Mouse (Mus musculus): ENCODE results near the gene Ano10. TPM values are rescaled to one million over a fixed set of nuclear protein-coding genes. Genes with fewer than 3 reads are reported as not detected.

The Ano10 gene
- polyA plus RNA-seq, 1 experiment = 80.3 TPM

DNA sequence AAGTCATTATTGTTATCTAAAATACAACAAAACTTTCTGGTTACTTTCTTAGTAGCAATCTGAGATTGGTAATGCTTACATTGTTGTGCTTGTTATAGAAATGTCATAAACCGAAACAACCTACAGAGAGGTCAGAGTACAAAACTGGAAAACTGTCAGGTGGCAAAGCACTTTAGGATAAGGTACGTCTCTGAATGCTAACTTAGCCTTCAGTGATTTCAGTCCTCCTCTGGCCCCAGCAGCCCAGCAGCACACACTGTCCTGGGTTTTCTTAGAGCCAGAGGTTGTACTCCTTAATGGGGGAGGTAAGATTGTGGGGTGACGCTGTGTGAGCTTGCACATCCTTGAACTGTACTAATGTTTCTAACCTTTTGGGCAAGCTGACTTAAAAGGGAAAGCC is 22.9 kb downstream of the Ano10 start:
- no peak overlapping the region for H3K4me3 ChIP-seq (ENCODE audit: low read depth, low read length)
- TF ChIP-seq CTCF (IDR thresholded peaks at IDR 0.05; ENCODE audit: extremely low read depth, insufficient read length, insufficient replicate concordance, low read depth, low read length) (no peak), POLR2A (IDR thresholded peaks at IDR 0.05; ENCODE audit: low read depth, low read length) (no peak)
- H3K27ac ChIP-seq (ENCODE audit: insufficient read depth, low read depth, low read length) = peak overlapping the region; percentile 65
- peaks cover 6% of the 10 kb centered on the region for H3K36me3 ChIP-seq (ENCODE audit: control insufficient read depth, insufficient read depth, low read length)
- 40% methylated on average over 3 of the region's 3 CpGs for whole genome bisulfite sequencing
- no peaks in the 10 kb centered on the region for H3K27me3 ChIP-seq (ENCODE audit: control insufficient read depth, insufficient read depth, low read length)
- H3K4me1 ChIP-seq (ENCODE audit: control insufficient read depth, insufficient read depth, insufficient read length, low read length) = peaks cover 16% of the 10 kb centered on the region; the same call in 1 of the 2 replicates

DNA sequence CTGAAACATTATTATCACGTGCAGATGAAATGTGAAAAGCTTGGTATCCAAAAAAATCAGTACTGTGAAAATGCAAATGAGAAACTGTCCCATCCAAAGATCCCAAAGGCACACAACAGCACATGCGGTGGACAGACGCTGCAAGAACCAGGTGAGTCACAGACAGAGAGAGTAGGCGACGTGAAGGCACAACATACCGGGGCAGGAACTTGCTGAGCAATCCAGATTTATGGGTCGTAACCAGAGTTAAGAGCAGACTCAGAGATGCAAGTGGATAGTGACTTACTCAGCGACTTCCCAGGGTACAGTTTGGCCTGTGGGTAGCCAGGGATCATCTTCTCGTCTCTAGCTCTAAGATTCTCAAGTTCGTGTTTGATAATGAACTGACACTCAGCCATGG is 23.3 kb downstream of the Ano10 start:
- Histone ChIP-seq H3K4me1 (ENCODE audit: control insufficient read depth, insufficient read depth, insufficient read length, low read length) (peaks cover 16% of the 10 kb centered on the region; the same call in 1 of the 2 replicates), H3K27me3 (ENCODE audit: control insufficient read depth, insufficient read depth, low read length) (no peaks in the 10 kb centered on the region), H3K4me3 (ENCODE audit: low read depth, low read length) (no peak overlapping the region), H3K36me3 (ENCODE audit: control insufficient read depth, insufficient read depth, low read length) (peaks cover 6% of the 10 kb centered on the region), H3K27ac (ENCODE audit: insufficient read depth, low read depth, low read length) (peak overlapping the region; percentile 33)
- 39% methylated on average over 10 of the region's 10 CpGs for WGBS
- TF ChIP-seq CTCF (IDR thresholded peaks at IDR 0.05; ENCODE audit: extremely low read depth, insufficient read length, insufficient replicate concordance, low read depth, low read length) = no peak
- TF ChIP-seq POLR2A (IDR thresholded peaks at IDR 0.05; ENCODE audit: low read depth, low read length) = no peak

DNA sequence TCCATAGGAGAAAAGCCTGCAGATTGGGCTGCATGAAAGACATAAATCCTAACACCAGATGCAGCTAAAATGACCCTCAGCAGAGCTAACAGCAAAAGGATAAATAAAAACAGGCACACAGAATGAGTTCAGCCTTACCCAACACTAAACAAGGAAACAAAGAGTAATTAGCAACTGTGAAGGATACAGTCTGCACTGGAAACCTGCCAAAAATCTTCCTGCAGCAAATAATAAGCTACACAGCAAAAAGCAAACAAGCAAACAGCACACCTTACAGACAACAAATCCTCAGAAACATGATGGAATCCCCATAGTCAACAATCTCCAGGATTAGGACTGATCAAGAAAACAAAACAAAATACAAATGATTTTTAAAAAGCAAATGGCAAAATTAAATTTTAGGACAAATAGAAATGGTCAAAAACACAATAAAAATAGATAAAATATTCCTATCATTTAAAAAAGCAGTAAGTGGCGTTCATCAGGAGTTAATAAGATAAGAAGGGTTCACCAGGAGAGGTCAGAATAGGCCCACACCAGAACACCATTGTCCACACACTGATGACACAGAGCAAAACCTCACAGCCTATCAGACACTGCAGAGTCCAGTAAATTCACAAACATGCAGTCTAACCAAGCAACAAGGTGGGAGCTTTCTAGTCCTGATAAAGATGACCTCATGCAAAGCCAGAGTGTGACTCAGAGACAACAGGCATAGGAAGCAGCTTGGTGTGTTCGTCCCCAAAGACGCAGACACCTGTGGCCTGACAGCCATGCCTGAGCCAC is 24.8 kb downstream of the Ano10 start:
- H3K4me3 ChIP-seq (ENCODE audit: low read depth, low read length) = no peak overlapping the region
- TF ChIP-seq CTCF (IDR thresholded peaks at IDR 0.05; ENCODE audit: extremely low read depth, insufficient read length, insufficient replicate concordance, low read depth, low read length) = no peak
- TF ChIP-seq POLR2A (IDR thresholded peaks at IDR 0.05; ENCODE audit: low read depth, low read length) = no peak
- no peak overlapping the region for H3K27ac ChIP-seq (ENCODE audit: insufficient read depth, low read depth, low read length)
- peaks cover 6% of the 10 kb centered on the region for H3K36me3 ChIP-seq (ENCODE audit: control insufficient read depth, insufficient read depth, low read length)
- no peaks in the 10 kb centered on the region for H3K27me3 ChIP-seq (ENCODE audit: control insufficient read depth, insufficient read depth, low read length)
- 78% methylated on average over 3 of the region's 3 CpGs for WGBS
- H3K4me1 ChIP-seq (ENCODE audit: control insufficient read depth, insufficient read depth, insufficient read length, low read length) = peaks cover 12% of the 10 kb centered on the region; the same call in 1 of the 2 replicates

DNA sequence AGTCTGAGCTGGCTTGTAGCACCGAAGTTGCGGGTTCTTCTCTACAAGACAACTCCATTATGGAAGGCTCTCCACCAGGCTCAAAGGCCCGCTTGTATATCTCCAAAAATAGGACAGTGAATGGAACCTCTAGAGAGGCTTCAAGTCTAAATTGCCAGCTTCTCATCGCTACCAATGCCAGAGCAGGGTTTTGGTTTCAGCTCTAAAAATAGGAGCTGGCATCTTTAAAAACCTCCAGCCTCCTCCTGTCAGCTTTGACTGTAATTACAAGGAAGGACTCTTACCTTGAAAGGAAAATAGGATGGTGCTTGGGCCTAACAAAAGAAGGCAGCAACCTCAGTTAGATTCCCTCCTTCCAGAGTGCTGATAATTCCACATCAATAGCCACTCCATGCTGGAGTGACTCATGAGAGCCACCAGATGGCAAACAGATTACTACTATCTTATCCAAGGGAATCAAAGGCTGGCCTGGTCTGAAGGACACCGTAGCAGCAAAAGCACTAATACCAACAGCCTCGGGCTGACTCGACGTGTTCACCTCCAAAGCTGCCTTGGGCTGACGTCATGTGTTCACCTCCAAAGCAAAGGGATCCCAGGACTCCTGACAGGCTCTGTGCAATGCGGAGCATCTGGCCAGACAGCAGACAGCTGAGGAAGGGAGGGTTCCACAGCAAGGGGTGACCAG is 28.6 kb downstream of the Ano10 start:
- Histone ChIP-seq H3K27ac (ENCODE audit: insufficient read depth, low read depth, low read length) (no peak overlapping the region), H3K4me1 (ENCODE audit: control insufficient read depth, insufficient read depth, insufficient read length, low read length) (no peaks in the 10 kb centered on the region), H3K4me3 (ENCODE audit: low read depth, low read length) (no peak overlapping the region), H3K27me3 (ENCODE audit: control insufficient read depth, insufficient read depth, low read length) (no peaks in the 10 kb centered on the region), H3K36me3 (ENCODE audit: control insufficient read depth, insufficient read depth, low read length) (peaks cover 6% of the 10 kb centered on the region)
- no peak for TF ChIP-seq CTCF (IDR thresholded peaks at IDR 0.05; ENCODE audit: extremely low read depth, insufficient read length, insufficient replicate concordance, low read depth, low read length)
- TF ChIP-seq POLR2A (IDR thresholded peaks at IDR 0.05; ENCODE audit: low read depth, low read length) = no peak
- WGBS = 87% methylated on average over 10 of the region's 10 CpGs

DNA sequence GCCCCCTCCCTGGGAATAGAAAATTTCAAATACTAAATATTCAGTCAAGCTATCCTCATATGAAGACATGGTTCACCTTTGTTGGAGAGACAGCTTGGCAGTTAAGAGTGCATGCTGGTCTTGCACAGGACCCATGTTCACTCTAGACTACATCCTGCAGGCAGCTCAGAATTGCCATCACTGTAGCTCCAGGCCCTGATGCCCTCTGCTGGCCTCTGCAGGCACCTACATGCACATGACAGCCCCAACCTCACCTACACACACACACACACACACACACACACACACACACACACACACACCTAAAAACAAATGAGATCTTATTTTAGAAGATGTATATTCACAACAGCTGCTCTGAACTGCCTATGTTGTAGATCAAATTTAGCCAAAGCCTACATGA is 31.1 kb downstream of the Ano10 start:
- no peak for TF ChIP-seq POLR2A (IDR thresholded peaks at IDR 0.05; ENCODE audit: low read depth, low read length)
- TF ChIP-seq CTCF (IDR thresholded peaks at IDR 0.05; ENCODE audit: extremely low read depth, insufficient read length, insufficient replicate concordance, low read depth, low read length) = 0 out of 2 replicates have a peak, but pooled peaks have one; percentile 19

DNA sequence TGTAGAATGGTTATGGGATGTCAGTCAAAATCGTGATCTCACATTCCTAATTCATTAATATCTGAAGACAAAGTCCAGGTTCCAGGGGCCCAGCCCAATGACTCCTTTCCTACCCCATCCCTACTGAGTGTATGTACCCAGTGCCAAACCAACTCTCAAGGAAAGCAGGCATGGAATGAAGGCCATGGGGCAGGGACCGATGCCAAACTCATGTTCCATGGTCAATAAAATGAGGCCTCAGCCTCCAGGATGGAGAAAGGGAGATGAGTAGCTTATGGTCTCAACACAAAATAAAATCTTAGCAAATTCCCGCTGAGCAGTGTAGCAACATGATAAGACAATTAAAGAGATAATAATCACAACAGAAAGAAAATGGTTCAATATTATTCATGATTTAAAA is 39.8 kb downstream of the Ano10 start:
- TF ChIP-seq CTCF (IDR thresholded peaks at IDR 0.05; ENCODE audit: extremely low read depth, insufficient read length, insufficient replicate concordance, low read depth, low read length) (no peak), POLR2A (IDR thresholded peaks at IDR 0.05; ENCODE audit: low read depth, low read length) (no peak)
- Histone ChIP-seq H3K4me1 (ENCODE audit: control insufficient read depth, insufficient read depth, insufficient read length, low read length) (no peaks in the 10 kb centered on the region), H3K27me3 (ENCODE audit: control insufficient read depth, insufficient read depth, low read length) (no peaks in the 10 kb centered on the region), H3K27ac (ENCODE audit: insufficient read depth, low read depth, low read length) (no peak overlapping the region), H3K4me3 (ENCODE audit: low read depth, low read length) (no peak overlapping the region), H3K36me3 (ENCODE audit: control insufficient read depth, insufficient read depth, low read length) (peaks cover 16% of the 10 kb centered on the region)
- WGBS = 80% methylated on average over 3 of the region's 3 CpGs

More for the DNA sequence above, 31.1 kb downstream of the Ano10 start:
- peaks cover 4% of the 10 kb centered on the region for H3K36me3 ChIP-seq (ENCODE audit: control insufficient read depth, insufficient read depth, low read length)
- H3K27ac ChIP-seq (ENCODE audit: insufficient read depth, low read depth, low read length) = no peak overlapping the region
- H3K27me3 ChIP-seq (ENCODE audit: control insufficient read depth, insufficient read depth, low read length) = no peaks in the 10 kb centered on the region
- H3K4me1 ChIP-seq (ENCODE audit: control insufficient read depth, insufficient read depth, insufficient read length, low read length) = no peaks in the 10 kb centered on the region
- no peak overlapping the region for H3K4me3 ChIP-seq (ENCODE audit: low read depth, low read length)

DNA sequence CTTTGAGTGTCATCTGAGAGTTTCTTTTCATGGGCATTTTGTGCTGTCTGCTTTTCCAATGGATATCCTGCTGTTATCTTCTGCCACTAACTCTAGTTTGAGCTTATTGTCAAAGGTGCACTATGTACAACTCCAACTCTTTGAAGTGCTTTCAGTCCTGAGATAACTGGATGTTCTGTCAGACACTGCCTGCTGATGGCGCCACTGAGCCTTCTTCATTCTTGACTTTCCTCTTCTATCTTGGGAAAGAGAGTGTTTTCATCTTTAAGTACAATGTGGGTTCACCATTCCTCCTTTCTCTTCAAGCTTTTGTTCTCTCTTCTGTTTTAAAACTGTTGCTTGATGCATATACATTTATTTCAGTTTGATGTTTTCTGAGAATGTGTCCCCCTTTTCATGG is 42.1 kb downstream of the Ano10 start:
- peaks cover 14% of the 10 kb centered on the region for H3K36me3 ChIP-seq (ENCODE audit: control insufficient read depth, insufficient read depth, low read length)
- 84% methylated on average over 1 of the region's 1 CpGs for WGBS
- no peaks in the 10 kb centered on the region for H3K27me3 ChIP-seq (ENCODE audit: control insufficient read depth, insufficient read depth, low read length)

More for the DNA sequence above, 42.1 kb downstream of the Ano10 start:
- TF ChIP-seq POLR2A (IDR thresholded peaks at IDR 0.05; ENCODE audit: low read depth, low read length) = no peak
- no peak for TF ChIP-seq CTCF (IDR thresholded peaks at IDR 0.05; ENCODE audit: extremely low read depth, insufficient read length, insufficient replicate concordance, low read depth, low read length)
- Histone ChIP-seq H3K27ac (ENCODE audit: insufficient read depth, low read depth, low read length) (no peak overlapping the region), H3K4me1 (ENCODE audit: control insufficient read depth, insufficient read depth, insufficient read length, low read length) (no peaks in the 10 kb centered on the region), H3K4me3 (ENCODE audit: low read depth, low read length) (no peak overlapping the region)

All from small intestine, adult 2 months (tissue).